Mouse (Mus musculus): ENCODE data around the gene Col4a2. TPM values are rescaled to one million over a fixed set of nuclear protein-coding genes. Genes with fewer than 3 reads are reported as not detected.

The Col4a2 gene
- polyA plus RNA-seq, 1 experiment = 8.4 TPM

DNA sequence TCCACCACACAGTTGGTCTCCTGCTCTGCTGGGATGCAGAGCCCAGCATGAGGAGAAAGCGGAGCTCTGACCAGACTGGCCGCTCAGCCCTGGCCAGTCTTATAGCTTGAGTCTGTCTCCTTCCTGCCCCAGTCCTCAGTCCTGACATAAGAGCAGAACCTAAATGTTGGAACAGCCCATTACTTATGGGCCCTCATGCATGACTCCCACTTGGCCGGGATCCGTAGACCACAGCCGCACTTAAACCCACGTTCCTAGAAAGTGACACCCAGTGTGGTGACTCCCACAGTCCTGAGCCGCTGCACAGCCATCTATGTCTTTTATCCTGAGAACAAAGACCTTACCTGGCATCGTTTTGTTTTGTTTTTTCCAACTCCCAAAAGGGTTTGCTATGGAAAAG is 2.0 kb downstream of the Col4a2 start:
- Histone ChIP-seq H3K27me3 (ENCODE audit: control insufficient read depth, insufficient read depth, low read length) (no peaks in the 10 kb centered on the region), H3K36me3 (ENCODE audit: control insufficient read depth, insufficient read depth, low read length) (no peaks in the 10 kb centered on the region), H3K4me3 (ENCODE audit: control insufficient read depth, low read depth, low read length) (no peak overlapping the region), H3K27ac (ENCODE audit: control insufficient read depth, insufficient read depth, low read depth, low read length) (no peak overlapping the region), H3K4me1 (ENCODE audit: control insufficient read depth, insufficient read depth, low read length) (peaks cover 13% of the 10 kb centered on the region)
- TF ChIP-seq POLR2A (IDR thresholded peaks at IDR 0.05; ENCODE audit: control insufficient read depth, low read depth, low read length) = no peak
- no peak for TF ChIP-seq CTCF (IDR thresholded peaks at IDR 0.05; ENCODE audit: control insufficient read depth, insufficient read depth, insufficient replicate concordance, low read depth, low read length)

DNA sequence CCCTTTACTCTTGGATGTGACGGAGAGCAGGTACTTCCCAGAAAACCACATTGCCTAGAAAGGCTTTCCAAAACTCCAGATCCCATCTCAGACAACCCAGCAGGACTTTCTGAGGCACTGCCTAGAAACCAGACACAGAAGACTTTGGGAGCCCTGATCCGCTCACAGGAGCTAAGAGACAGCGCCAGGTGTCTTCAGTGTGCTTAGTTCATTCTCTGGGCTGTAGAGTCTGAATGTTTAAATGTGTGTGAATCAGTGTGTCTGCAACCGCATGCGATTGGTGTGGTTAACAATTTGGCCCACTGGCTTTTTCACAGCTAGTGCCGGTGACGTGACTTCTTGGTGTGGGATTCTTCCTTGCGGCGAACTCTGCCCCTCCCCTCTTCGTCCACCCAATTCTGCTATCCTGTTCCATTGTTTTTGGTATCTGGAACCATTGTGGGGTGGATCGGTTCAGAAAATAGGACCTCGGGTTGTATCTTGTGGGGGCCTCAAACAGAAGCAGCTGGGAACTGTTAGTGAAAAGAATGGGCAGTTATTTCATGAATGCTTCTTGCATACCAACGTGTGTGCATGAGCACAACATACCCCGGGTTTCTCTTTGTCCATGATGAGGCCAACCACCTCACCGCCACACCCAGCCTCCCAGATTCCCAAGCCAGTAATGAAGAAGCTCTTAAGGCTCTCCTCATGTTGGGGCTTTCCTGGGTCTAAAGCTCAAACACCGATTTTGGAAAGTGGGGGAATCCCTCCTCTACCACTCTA is 2.8 kb downstream of the Col4a2 start:
- peaks cover 13% of the 10 kb centered on the region for H3K4me1 ChIP-seq (ENCODE audit: control insufficient read depth, insufficient read depth, low read length)
- no peaks in the 10 kb centered on the region for H3K27me3 ChIP-seq (ENCODE audit: control insufficient read depth, insufficient read depth, low read length)
- no peak overlapping the region for H3K4me3 ChIP-seq (ENCODE audit: control insufficient read depth, low read depth, low read length)

DNA sequence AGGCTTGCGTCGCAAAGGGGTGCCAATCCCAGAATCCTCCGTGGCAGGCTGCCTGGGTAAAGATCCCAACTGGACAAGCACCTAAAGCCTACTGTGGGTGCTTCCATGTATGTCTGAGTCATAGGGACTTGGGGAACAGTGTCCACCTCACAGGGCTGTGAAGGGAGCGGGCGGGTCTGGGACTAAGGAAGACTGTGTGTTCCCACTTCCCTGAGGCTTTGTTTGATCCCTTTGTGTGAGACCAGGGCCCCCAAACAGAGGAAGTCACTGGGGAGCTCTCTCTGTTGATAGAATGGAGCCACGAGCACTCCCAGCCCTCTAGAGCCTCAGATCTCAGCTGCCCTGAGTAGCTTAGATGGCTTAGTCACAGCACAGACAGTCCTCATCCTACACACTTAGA is 3.5 kb downstream of the Col4a2 start:
- Histone ChIP-seq H3K4me1 (ENCODE audit: control insufficient read depth, insufficient read depth, low read length) (peaks cover 13% of the 10 kb centered on the region), H3K27me3 (ENCODE audit: control insufficient read depth, insufficient read depth, low read length) (no peaks in the 10 kb centered on the region)

More for the DNA sequence above, 2.8 kb downstream of the Col4a2 start:
- Histone ChIP-seq H3K27ac (ENCODE audit: control insufficient read depth, insufficient read depth, low read depth, low read length) (no peak overlapping the region), H3K36me3 (ENCODE audit: control insufficient read depth, insufficient read depth, low read length) (no peaks in the 10 kb centered on the region)
- TF ChIP-seq CTCF (IDR thresholded peaks at IDR 0.05; ENCODE audit: control insufficient read depth, insufficient read depth, insufficient replicate concordance, low read depth, low read length) (no peak), POLR2A (IDR thresholded peaks at IDR 0.05; ENCODE audit: control insufficient read depth, low read depth, low read length) (no peak)

DNA sequence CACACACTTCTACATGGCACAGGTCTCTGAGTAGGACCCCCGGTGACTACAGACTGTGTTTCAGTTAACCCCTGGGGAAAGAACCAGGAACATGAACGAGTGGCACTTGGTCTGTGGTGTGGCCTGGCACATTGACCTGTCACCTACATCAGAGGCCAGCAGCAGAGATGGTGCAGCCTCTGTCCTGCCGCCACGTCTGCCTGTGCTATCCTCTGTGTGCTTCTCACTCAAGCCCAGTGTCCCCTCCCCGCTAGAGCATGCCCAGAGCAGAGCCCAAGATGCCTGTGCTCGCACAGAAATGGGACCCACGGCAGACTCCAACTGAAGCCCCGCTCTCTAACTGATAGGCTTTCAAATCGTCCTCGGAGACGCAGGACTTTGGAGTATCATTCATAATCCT is 6.8 kb downstream of the Col4a2 start:
- Histone ChIP-seq H3K27ac (ENCODE audit: control insufficient read depth, insufficient read depth, low read depth, low read length) (no peak overlapping the region), H3K4me1 (ENCODE audit: control insufficient read depth, insufficient read depth, low read length) (no peaks in the 10 kb centered on the region), H3K36me3 (ENCODE audit: control insufficient read depth, insufficient read depth, low read length) (no peaks in the 10 kb centered on the region), H3K4me3 (ENCODE audit: control insufficient read depth, low read depth, low read length) (no peak overlapping the region), H3K27me3 (ENCODE audit: control insufficient read depth, insufficient read depth, low read length) (no peaks in the 10 kb centered on the region)
- TF ChIP-seq POLR2A (IDR thresholded peaks at IDR 0.05; ENCODE audit: control insufficient read depth, low read depth, low read length) (no peak), CTCF (IDR thresholded peaks at IDR 0.05; ENCODE audit: control insufficient read depth, insufficient read depth, insufficient replicate concordance, low read depth, low read length) (no peak)

More for the DNA sequence above, 3.5 kb downstream of the Col4a2 start:
- H3K27ac ChIP-seq (ENCODE audit: control insufficient read depth, insufficient read depth, low read depth, low read length) = no peak overlapping the region
- H3K36me3 ChIP-seq (ENCODE audit: control insufficient read depth, insufficient read depth, low read length) = no peaks in the 10 kb centered on the region
- TF ChIP-seq POLR2A (IDR thresholded peaks at IDR 0.05; ENCODE audit: control insufficient read depth, low read depth, low read length) (no peak), CTCF (IDR thresholded peaks at IDR 0.05; ENCODE audit: control insufficient read depth, insufficient read depth, insufficient replicate concordance, low read depth, low read length) (no peak)
- no peak overlapping the region for H3K4me3 ChIP-seq (ENCODE audit: control insufficient read depth, low read depth, low read length)

DNA sequence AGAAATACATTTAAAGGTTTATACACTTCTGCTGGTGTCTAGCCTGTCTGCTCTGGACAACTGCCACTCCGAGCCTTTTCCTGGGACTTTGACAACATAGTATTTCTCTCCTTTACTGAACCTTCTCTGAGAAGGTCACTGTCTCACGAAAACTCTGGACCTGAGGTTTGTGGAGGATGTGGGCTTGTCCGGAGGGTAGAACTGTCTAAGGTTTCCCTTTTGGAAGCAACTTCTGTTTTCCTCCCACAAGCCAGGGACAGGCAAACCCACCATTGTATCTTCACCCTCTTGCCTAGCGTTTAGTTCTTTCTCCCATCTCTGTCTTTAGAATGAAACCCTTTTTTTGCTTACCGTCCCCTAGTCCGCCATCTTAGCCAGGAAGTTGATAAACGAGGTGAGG is 9.2 kb downstream of the Col4a2 start:
- no peaks in the 10 kb centered on the region for H3K27me3 ChIP-seq (ENCODE audit: control insufficient read depth, insufficient read depth, low read length)
- no peak overlapping the region for H3K27ac ChIP-seq (ENCODE audit: control insufficient read depth, insufficient read depth, low read depth, low read length)
- no peak overlapping the region for H3K4me3 ChIP-seq (ENCODE audit: control insufficient read depth, low read depth, low read length)
- TF ChIP-seq CTCF (IDR thresholded peaks at IDR 0.05; ENCODE audit: control insufficient read depth, insufficient read depth, insufficient replicate concordance, low read depth, low read length) (no peak), POLR2A (IDR thresholded peaks at IDR 0.05; ENCODE audit: control insufficient read depth, low read depth, low read length) (no peak)
- H3K36me3 ChIP-seq (ENCODE audit: control insufficient read depth, insufficient read depth, low read length) = no peaks in the 10 kb centered on the region
- no peaks in the 10 kb centered on the region for H3K4me1 ChIP-seq (ENCODE audit: control insufficient read depth, insufficient read depth, low read length)

DNA sequence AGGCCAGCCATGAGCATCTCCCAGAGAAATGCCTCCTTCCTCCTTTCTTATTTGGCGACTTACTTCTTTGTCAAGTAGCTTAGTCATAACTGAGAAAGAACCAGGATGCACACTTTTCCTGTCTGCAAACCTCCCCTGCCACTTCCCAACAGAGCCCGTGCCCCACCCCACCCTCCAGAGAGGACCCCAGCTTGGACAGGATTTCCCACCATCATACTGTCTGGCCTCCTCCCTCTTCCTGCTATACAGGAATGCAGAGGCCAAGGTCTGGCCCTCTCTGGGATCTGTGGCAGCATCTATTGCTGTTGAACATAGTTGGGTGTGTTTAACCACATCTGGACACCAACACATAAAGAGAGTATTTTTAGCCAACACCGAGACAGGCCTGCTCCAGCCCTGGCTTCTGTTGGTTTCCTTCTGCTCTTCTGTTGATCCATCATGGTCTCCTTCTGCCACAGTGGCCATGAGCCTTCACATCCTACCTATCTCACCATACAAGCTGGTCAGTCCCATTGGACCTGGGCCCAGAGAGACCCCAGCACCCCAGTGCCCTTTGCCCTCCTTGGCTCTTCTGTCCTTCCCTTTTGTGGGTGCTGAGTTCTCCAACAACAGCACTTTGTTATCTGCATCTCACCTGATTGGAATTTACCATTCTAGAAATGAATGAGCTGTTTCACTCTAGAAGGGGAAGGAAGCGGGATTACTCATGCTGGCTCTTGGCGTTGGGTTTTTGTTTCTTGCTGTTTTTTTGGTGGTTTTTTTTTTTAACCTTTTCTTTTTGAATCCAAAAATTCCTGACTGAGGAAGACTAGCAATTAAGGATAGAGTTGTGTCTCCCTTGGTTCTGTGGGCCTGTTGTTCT is 10.3 kb downstream of the Col4a2 start:
- Histone ChIP-seq H3K4me3 (ENCODE audit: control insufficient read depth, low read depth, low read length) (no peak overlapping the region), H3K4me1 (ENCODE audit: control insufficient read depth, insufficient read depth, low read length) (no peaks in the 10 kb centered on the region), H3K27me3 (ENCODE audit: control insufficient read depth, insufficient read depth, low read length) (no peaks in the 10 kb centered on the region), H3K36me3 (ENCODE audit: control insufficient read depth, insufficient read depth, low read length) (no peaks in the 10 kb centered on the region), H3K27ac (ENCODE audit: control insufficient read depth, insufficient read depth, low read depth, low read length) (no peak overlapping the region)
- TF ChIP-seq POLR2A (IDR thresholded peaks at IDR 0.05; ENCODE audit: control insufficient read depth, low read depth, low read length) (no peak), CTCF (IDR thresholded peaks at IDR 0.05; ENCODE audit: control insufficient read depth, insufficient read depth, insufficient replicate concordance, low read depth, low read length) (no peak)

DNA sequence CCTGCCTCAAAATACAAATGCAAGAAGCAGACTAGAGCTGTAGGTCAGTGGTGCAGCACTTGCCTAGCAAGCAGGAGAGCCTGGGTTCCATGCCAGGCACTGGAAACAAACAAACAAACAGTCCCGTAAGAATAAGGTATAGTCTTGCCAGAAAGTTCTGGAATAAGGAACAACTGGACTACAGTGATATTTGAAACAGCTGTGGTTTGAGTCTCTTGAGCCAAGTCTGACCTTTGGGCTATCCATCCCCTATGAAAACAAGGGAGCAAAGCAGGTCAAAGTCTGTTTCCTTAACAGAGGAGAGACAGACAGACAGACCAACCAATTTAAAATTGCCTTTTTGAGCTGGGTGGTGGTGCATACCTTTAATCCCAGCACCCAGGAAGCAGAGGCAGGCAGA is 11.1 kb downstream of the Col4a2 start:
- Histone ChIP-seq H3K4me3 (ENCODE audit: control insufficient read depth, low read depth, low read length) (no peak overlapping the region), H3K27ac (ENCODE audit: control insufficient read depth, insufficient read depth, low read depth, low read length) (no peak overlapping the region), H3K36me3 (ENCODE audit: control insufficient read depth, insufficient read depth, low read length) (no peaks in the 10 kb centered on the region), H3K27me3 (ENCODE audit: control insufficient read depth, insufficient read depth, low read length) (no peaks in the 10 kb centered on the region), H3K4me1 (ENCODE audit: control insufficient read depth, insufficient read depth, low read length) (no peaks in the 10 kb centered on the region)
- no peak for TF ChIP-seq CTCF (IDR thresholded peaks at IDR 0.05; ENCODE audit: control insufficient read depth, insufficient read depth, insufficient replicate concordance, low read depth, low read length)
- TF ChIP-seq POLR2A (IDR thresholded peaks at IDR 0.05; ENCODE audit: control insufficient read depth, low read depth, low read length) = no peak
